15 mouse cellular contexts compared by ENCODE assay signal in the genomic region with DNA sequence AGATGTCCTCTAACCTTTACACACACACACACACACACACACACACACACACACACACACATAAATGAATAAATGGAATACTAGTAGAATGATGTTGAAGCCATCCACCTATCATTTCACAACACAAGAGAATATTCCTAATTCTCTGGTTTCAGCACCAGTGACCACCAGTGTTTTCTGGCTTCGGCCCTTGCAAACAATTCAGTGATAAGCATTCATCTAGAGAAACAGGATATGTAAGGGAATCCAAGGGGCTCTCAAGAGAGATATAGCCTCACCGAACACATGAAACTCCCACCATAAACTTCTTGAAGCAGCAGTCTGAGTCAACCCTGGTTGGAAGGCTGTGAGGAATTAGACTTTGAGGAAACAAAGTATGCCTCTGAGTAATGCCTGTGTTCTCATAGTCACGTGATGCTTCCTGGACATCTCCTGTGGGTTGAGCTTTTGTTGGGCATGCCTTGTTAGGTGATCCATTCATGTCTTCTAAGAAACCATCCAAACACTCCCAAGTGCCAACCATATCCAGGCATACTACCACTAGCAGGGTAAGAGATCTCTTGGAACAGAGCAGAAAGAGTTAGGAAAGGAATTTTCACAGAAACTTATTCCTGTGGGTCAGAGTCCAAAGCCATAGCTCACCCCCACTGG. TPM values are rescaled to one million over a fixed set of nuclear protein-coding genes. Genes with fewer than 3 reads are reported as not detected.
DNase-seq lines count a peak whose midpoint lies in the region; ATAC-seq and TF ChIP-seq lines count a peak whose summit lies in the region.
"Had no signal": no experiment of that assay in that cellular context is flagged by ENCODE, and none has a peak within 500 bp of the region (broad histone marks: within the 10 kb centered on the region; RNA-seq: fewer than 3 reads in every experiment).

No protein-coding gene starts in this region.

- 38% methylated on average over 3 of the region's 3 CpGs for WGBS in kidney, postnatal 0 days
- 91% methylated on average over 3 of the region's 3 CpGs for WGBS in midbrain, embryonic 15.5 days

- H3K9ac ChIP-seq in kidney, postnatal 0 days (ENCODE audit: low read depth, low read length) = no peak overlapping the region
- H3K9ac ChIP-seq in midbrain, embryonic 15.5 days = no peak overlapping the region
- H3K9ac ChIP-seq: embryonic facial prominence, embryonic 12.5 days; heart, embryonic 12.5 days; hindbrain, embryonic 12.5 days; liver, embryonic 14.5 days had no signal

- H3K36me3 ChIP-seq in kidney, postnatal 0 days (ENCODE audit: insufficient read depth, low read length) = no peaks in the 10 kb centered on the region
- no peaks in the 10 kb centered on the region for H3K36me3 ChIP-seq in midbrain, embryonic 15.5 days (replicated peaks)
- H3K36me3 ChIP-seq: embryonic facial prominence, embryonic 12.5 days; heart, embryonic 12.5 days; hindbrain, embryonic 12.5 days; midbrain, embryonic 10.5 days had no signal

- H3K27ac ChIP-seq in kidney, postnatal 0 days = peak overlapping the region; percentile 78
- no peak overlapping the region for H3K27ac ChIP-seq in midbrain, embryonic 15.5 days
- H3K27ac ChIP-seq: embryonic facial prominence, embryonic 12.5 days; hindbrain, embryonic 12.5 days; liver, embryonic 14.5 days; midbrain, embryonic 10.5 days had no signal

- peak; percentile 41 for DNase-seq in kidney, postnatal 0 days (ENCODE audit: low spot score)
- no peak for DNase-seq in kidney, postnatal 4 days
- peak; percentile 73 for DNase-seq in Muller cell, postnatal 12 days (ENCODE audit: inconsistent ontology term)
- peak; percentile 49 for DNase-seq in fibroblast of lung, adult 2 months (ENCODE audit: low read depth)
- peak; percentile 10 for DNase-seq in mesoderm, embryonic 11.5 days (ENCODE audit: low read depth, low spot score)
- no peak for DNase-seq in cerebellum, adult 8-10 months
- DNase-seq: adrenal gland, postnatal 25 days; gastrocnemius, adult 2 months; thymus, adult 2 months had no signal

- no peak overlapping the region for H3K4me2 ChIP-seq in kidney, postnatal 0 days (ENCODE audit: low read length)
- no peak overlapping the region for H3K4me2 ChIP-seq in midbrain, embryonic 15.5 days
- H3K4me2 ChIP-seq: embryonic facial prominence, embryonic 12.5 days; heart, embryonic 12.5 days; hindbrain, embryonic 12.5 days had no signal

- no peak for TF ChIP-seq CTCF in kidney, postnatal 0 days (IDR thresholded peaks at IDR 0.05; ENCODE audit: low read depth)

- H3K4me3 ChIP-seq in kidney, postnatal 0 days (replicated peaks; ENCODE audit: low read depth, low read length) = no peak overlapping the region
- H3K4me3 ChIP-seq in midbrain, embryonic 15.5 days = no peak overlapping the region
- H3K4me3 ChIP-seq: embryonic facial prominence, embryonic 12.5 days; gastrocnemius, adult 2 months; heart, embryonic 12.5 days; hindbrain, embryonic 12.5 days; midbrain, embryonic 10.5 days had no signal

- H3K27me3 ChIP-seq in kidney, postnatal 0 days (ENCODE audit: insufficient read depth, low read length) = no peaks in the 10 kb centered on the region
- H3K27me3 ChIP-seq in midbrain, embryonic 15.5 days (replicated peaks) = no peaks in the 10 kb centered on the region
- H3K27me3 ChIP-seq: embryonic facial prominence, embryonic 12.5 days; heart, embryonic 12.5 days; hindbrain, embryonic 12.5 days had no signal

- peaks cover 25% of the 10 kb centered on the region for H3K4me1 ChIP-seq in kidney, postnatal 0 days (replicated peaks; ENCODE audit: insufficient read depth, low read length)
- 0 out of 2 replicates have a peak, but pooled peaks cover 2% of the 10 kb centered on the region for H3K4me1 ChIP-seq in midbrain, embryonic 15.5 days

- peak; percentile 37 for ATAC-seq in kidney, postnatal 0 days (replicated peaks; ENCODE audit: low FRiP score, low read depth)
- ATAC-seq in midbrain, embryonic 15.5 days (replicated peaks) = no peak

- no peaks in the 10 kb centered on the region for H3K9me3 ChIP-seq in kidney, postnatal 0 days (replicated peaks; ENCODE audit: low read length)
- H3K9me3 ChIP-seq in midbrain, embryonic 15.5 days = no peaks in the 10 kb centered on the region
- H3K9me3 ChIP-seq: embryonic facial prominence, embryonic 12.5 days; heart, embryonic 12.5 days; hindbrain, embryonic 12.5 days; midbrain, embryonic 10.5 days had no signal

RNA-seq across cellular contexts. Expression of a gene that starts 55.8 kb away (rescaled TPM):
- polyA plus RNA-seq in kidney, postnatal 0 days (2015; fragmentation: Nextera tagmentation; extraction: Ambion mirVana) = 38.1 and 48.5 TPM in 2 replicates
- polyA plus RNA-seq in midbrain, embryonic 15.5 days (2015; fragmentation: Nextera tagmentation; extraction: Ambion mirVana) = 4.8 and 5.8 TPM in 2 replicates

RNA-seq across cellular contexts. Expression of a gene that starts 59.0 kb away (rescaled TPM):
- polyA plus RNA-seq in kidney, postnatal 0 days (2015; fragmentation: Nextera tagmentation; extraction: Ambion mirVana) = 73.1 and 74.3 TPM in 2 replicates
- polyA plus RNA-seq in midbrain, embryonic 15.5 days (2015; fragmentation: Nextera tagmentation; extraction: Ambion mirVana) = 107 and 114 TPM in 2 replicates

Comparison
In these comparisons a context has a peak if more than half of its experiments do, and no peak if none do; other contexts are left out.
1. DNase-seq: peak in kidney, postnatal 0 days (single experiment), Muller cell, postnatal 12 days (single experiment), fibroblast of lung, adult 2 months (single experiment) and mesoderm, embryonic 11.5 days (single experiment); none in kidney, postnatal 4 days (0 of 2) and cerebellum, adult 8-10 months (single experiment).